Mouse (Mus musculus) limb, embryonic 12.5 days (tissue): ENCODE data around the gene Csf3. TPM values are rescaled to one million over a fixed set of nuclear protein-coding genes. Genes with fewer than 3 reads are reported as not detected.
"Not testable (repeated sequence)": the region's sequence is repeated elsewhere in the genome, so short reads cannot be mapped to it uniquely, and the experiment has no call there.

Experiments used
- ATAC-seq: fragments of 200-750 bp; cut with Nextera tagmentation; 2 replicates; pipeline ENCODE4 v1.8.0; 2017; ENCODE audit warnings: low read depth, moderate TSS enrichment; ENCODE audit not compliant: insufficient number of reproducible peaks, insufficient read depth, low FRiP score, low TSS enrichment
- H3K27ac ChIP-seq: fragments of 300-500 bp; sonication (generic); 2 replicates; pipeline ENCODE4 v1.5.1; 2016; ENCODE audit warnings: mild to moderate bottlenecking, moderate library complexity
- H3K27me3 ChIP-seq: fragments of 300-500 bp; sonication (generic); 2 replicates; pipeline ENCODE4 v1.6.1; 2016; ENCODE audit warnings: mild to moderate bottlenecking, moderate library complexity
- H3K36me3 ChIP-seq: fragments of 300-500 bp; sonication (generic); 2 replicates; pipeline ENCODE4 v1.6.1; 2016; ENCODE audit warnings: mild to moderate bottlenecking, moderate library complexity
- H3K4me1 ChIP-seq: fragments of 300-500 bp; sonication (generic); replicated peaks from 2 replicates; pipeline ENCODE4 v1.6.1; 2016
- H3K4me2 ChIP-seq: fragments of 300-500 bp; sonication (generic); 2 replicates; pipeline ENCODE4 v1.6.1; 2016; ENCODE audit warnings: mild to moderate bottlenecking, moderate library complexity
- H3K4me3 ChIP-seq: fragments of 300-500 bp; sonication (generic); replicated peaks from 2 replicates; pipeline ENCODE4 v1.5.1; 2016; ENCODE audit warnings: mild to moderate bottlenecking
- H3K9ac ChIP-seq: fragments of 300-500 bp; sonication (generic); replicated peaks from 2 replicates; pipeline ENCODE4 v1.6.1; 2016; ENCODE audit warnings: mild to moderate bottlenecking, moderate library complexity
- H3K9me3 ChIP-seq: fragments of 300-500 bp; sonication (generic); 2 replicates; pipeline ENCODE4 v1.6.1; 2016; ENCODE audit warnings: mild to moderate bottlenecking, moderate library complexity
- WGBS: fragments of 180-500 bp; shearing (Covaris S2); methylation state at CpG from one replicate; pipeline ENCODE4 v1.1.7; 2016; 5-methylcytosine and 5-hydroxymethylcytosine counted together
- polyA plus RNA-seq: library from polyadenylated mRNA; unstranded; fragments of >200 nt; fragmentation: Nextera tagmentation; extraction: Ambion mirVana; gene quantifications from 2 replicates; pipeline ENCODE4 v1.2.1, GENCODE M21; 2016

Gene Csf3
- polyA plus RNA-seq, 1 experiment from 2014 or later: not detected

- Histone ChIP-seq H3K4me2 (no peak overlapping the region), H3K9me3 (peaks cover 6% of the 10 kb centered on the region; the same call in 1 of the 2 replicates), H3K27me3 (no peaks in the 10 kb centered on the region), H3K9ac (no peak overlapping the region), H3K27ac (no peak overlapping the region), H3K36me3 (no peaks in the 10 kb centered on the region), H3K4me3 (no peak overlapping the region), H3K4me1 (no peaks in the 10 kb centered on the region)
- ATAC-seq: no peak
- WGBS: 80% methylated on average over 3 of the region's 3 CpGs
Observed at GRCm38 (mm10) chr11:98734020-98734419, 33.0 kb downstream of the Csf3 start.

GRCm38 (mm10) chr11:98735111-98735510 is 34.0 kb downstream of the Csf3 start:
- Histone ChIP-seq H3K9me3 (peaks cover 6% of the 10 kb centered on the region; the same call in 1 of the 2 replicates), H3K4me1 (peaks cover 5% of the 10 kb centered on the region), H3K36me3 (no peaks in the 10 kb centered on the region), H3K9ac (no peak overlapping the region), H3K27ac (no peak overlapping the region), H3K27me3 (no peaks in the 10 kb centered on the region), H3K4me2 (no peak overlapping the region), H3K4me3 (no peak overlapping the region)
- no peak for ATAC-seq
- WGBS: 90% methylated on average over 4 of the region's 4 CpGs

GRCm38 (mm10) chr11:98736176-98736575 is 35.1 kb downstream of the Csf3 start:
- H3K27ac ChIP-seq: no peak overlapping the region
- peaks cover 6% of the 10 kb centered on the region; the same call in 1 of the 2 replicates for H3K9me3 ChIP-seq
- no peak overlapping the region for H3K9ac ChIP-seq
- ATAC-seq: no peak
- no peak overlapping the region for H3K4me3 ChIP-seq
- 89% methylated on average over 1 of the region's 1 CpGs for WGBS
- peaks cover 16% of the 10 kb centered on the region for H3K4me1 ChIP-seq
- H3K36me3 ChIP-seq: no peaks in the 10 kb centered on the region
- no peak overlapping the region for H3K4me2 ChIP-seq
- no peaks in the 10 kb centered on the region for H3K27me3 ChIP-seq

GRCm38 (mm10) chr11:98737220-98737619 is 36.2 kb downstream of the Csf3 start:
- not testable (repeated sequence) for H3K4me3 ChIP-seq, H3K9me3 ChIP-seq, H3K9ac ChIP-seq, H3K27me3 ChIP-seq, H3K36me3 ChIP-seq, H3K4me2 ChIP-seq, ATAC-seq, H3K27ac ChIP-seq
- 86% methylated on average over 2 of the region's 2 CpGs for WGBS
- H3K4me1 ChIP-seq: peaks cover 17% of the 10 kb centered on the region

GRCm38 (mm10) chr11:98738428-98738911 is 37.4 kb downstream of the Csf3 start:
- H3K4me2 ChIP-seq: no peak overlapping the region
- 50% methylated on average over 4 of the region's 4 CpGs for WGBS
- no peak overlapping the region for H3K4me3 ChIP-seq
- no peaks in the 10 kb centered on the region for H3K36me3 ChIP-seq
- peaks cover 6% of the 10 kb centered on the region; the same call in 1 of the 2 replicates for H3K9me3 ChIP-seq
- ATAC-seq: no peak
- 0 out of 2 replicates have a peak overlapping the region, but pooled peaks have one; percentile 31 for H3K9ac ChIP-seq
- H3K4me1 ChIP-seq: peaks cover 26% of the 10 kb centered on the region
- no peak overlapping the region for H3K27ac ChIP-seq
- no peaks in the 10 kb centered on the region for H3K27me3 ChIP-seq

GRCm38 (mm10) chr11:98738925-98739324 is 37.9 kb downstream of the Csf3 start:
- H3K27ac ChIP-seq: no peak overlapping the region
- H3K4me2 ChIP-seq: no peak overlapping the region
- ATAC-seq: no peak
- 78% methylated on average over 8 of the region's 9 CpGs for whole genome bisulfite sequencing
- peaks cover 30% of the 10 kb centered on the region for H3K4me1 ChIP-seq
- 0 out of 2 replicates have a peak overlapping the region, but pooled peaks have one; percentile 31 for H3K9ac ChIP-seq
- no peaks in the 10 kb centered on the region for H3K27me3 ChIP-seq
- H3K9me3 ChIP-seq: peaks cover 6% of the 10 kb centered on the region; the same call in 1 of the 2 replicates
- no peaks in the 10 kb centered on the region for H3K36me3 ChIP-seq
- no peak overlapping the region for H3K4me3 ChIP-seq

- peaks cover 41% of the 10 kb centered on the region for H3K4me1 ChIP-seq
- peak overlapping the region; percentile 89 for H3K4me3 ChIP-seq
- 10% methylated on average over 8 of the region's 8 CpGs for WGBS
- peak overlapping the region; percentile 91; the same call in 1 of the 2 replicates for H3K9ac ChIP-seq
- H3K27ac ChIP-seq: peak overlapping the region; percentile 92
- H3K4me2 ChIP-seq: peak overlapping the region; percentile 82
- no peaks in the 10 kb centered on the region for H3K27me3 ChIP-seq
- H3K36me3 ChIP-seq: no peaks in the 10 kb centered on the region
- no peaks in the 10 kb centered on the region for H3K9me3 ChIP-seq
- no peak for ATAC-seq
Observed at GRCm38 (mm10) chr11:98740026-98740392, 38.9 kb downstream of the Csf3 start.

GRCm38 (mm10) chr11:98740393-98741050 is 39.5 kb downstream of the Csf3 start, which contains the start of gene Thra:
Thra (plus strand) TSS chr11:98740638.
- peak within 1 kb of the TSS; percentile 92 for H3K27ac ChIP-seq
- H3K4me2 ChIP-seq: peak within 1 kb of the TSS; percentile 82
- peak within 1 kb of the TSS; percentile 91 for H3K9ac ChIP-seq
- under 1% methylated on average over 22 of the region's 22 CpGs for WGBS
- peaks cover 45% of the 10 kb centered on the region for H3K4me1 ChIP-seq
- ATAC-seq: peak; percentile 58
- no peaks in the 10 kb centered on the region for H3K36me3 ChIP-seq
- no peaks in the 10 kb centered on the region for H3K27me3 ChIP-seq
- no peaks in the 10 kb centered on the region for H3K9me3 ChIP-seq
- H3K4me3 ChIP-seq: peak within 1 kb of the TSS; percentile 89

GRCm38 (mm10) chr11:98741051-98741620 is 40.1 kb downstream of the Csf3 start:
- Histone ChIP-seq H3K36me3 (no peaks in the 10 kb centered on the region), H3K9me3 (no peaks in the 10 kb centered on the region), H3K4me1 (peaks cover 52% of the 10 kb centered on the region), H3K27me3 (no peaks in the 10 kb centered on the region), H3K9ac (peak overlapping the region; percentile 91; the same call in 1 of the 2 replicates), H3K4me2 (peak overlapping the region; percentile 82), H3K27ac (peak overlapping the region; percentile 92), H3K4me3 (peak overlapping the region; percentile 89)
- under 1% methylated on average over 17 of the region's 17 CpGs for WGBS
- no peak for ATAC-seq

GRCm38 (mm10) chr11:98741622-98742396 is 40.7 kb downstream of the Csf3 start:
- no peaks in the 10 kb centered on the region for H3K36me3 ChIP-seq
- H3K9me3 ChIP-seq: no peaks in the 10 kb centered on the region
- H3K4me2 ChIP-seq: peak overlapping the region; percentile 82
- peaks cover 58% of the 10 kb centered on the region for H3K4me1 ChIP-seq
- no peaks in the 10 kb centered on the region for H3K27me3 ChIP-seq
- peak; percentile 50 for ATAC-seq
- WGBS: under 1% methylated on average over 84 of the region's 86 CpGs
- H3K27ac ChIP-seq: peak overlapping the region; percentile 92
- peak overlapping the region; percentile 89 for H3K4me3 ChIP-seq
- peak overlapping the region; percentile 91 for H3K9ac ChIP-seq
